Mouse (Mus musculus): ENCODE results near the gene Mtmr11. TPM values are rescaled to one million over a fixed set of nuclear protein-coding genes. Genes with fewer than 3 reads are reported as not detected.

The Mtmr11 gene
- total and polyA plus RNA-seq, 2 experiments from 2014 or later = 8.4 to 22.3 TPM

DNA sequence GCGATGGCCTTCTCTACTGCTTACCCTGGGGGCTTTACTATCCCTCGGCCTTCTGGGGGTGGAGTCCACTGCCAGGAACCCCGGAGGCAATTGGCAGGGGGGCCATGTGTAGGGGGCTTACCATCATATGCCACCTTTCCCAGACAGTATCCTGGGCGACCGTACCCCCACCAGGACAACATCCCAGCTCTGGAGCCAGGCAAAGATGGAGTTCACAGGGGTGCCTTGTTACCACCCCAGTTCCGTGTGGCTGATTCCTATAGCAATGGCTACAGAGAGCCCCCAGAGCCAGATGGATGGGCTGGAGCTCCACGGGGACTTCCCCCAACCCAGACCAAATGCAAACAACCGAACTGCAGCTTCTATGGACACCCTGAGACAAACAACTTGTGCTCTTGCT is 6.3 kb upstream of the Mtmr11 start:
- WGBS = 83% methylated on average over 8 of the region's 8 CpGs

DNA sequence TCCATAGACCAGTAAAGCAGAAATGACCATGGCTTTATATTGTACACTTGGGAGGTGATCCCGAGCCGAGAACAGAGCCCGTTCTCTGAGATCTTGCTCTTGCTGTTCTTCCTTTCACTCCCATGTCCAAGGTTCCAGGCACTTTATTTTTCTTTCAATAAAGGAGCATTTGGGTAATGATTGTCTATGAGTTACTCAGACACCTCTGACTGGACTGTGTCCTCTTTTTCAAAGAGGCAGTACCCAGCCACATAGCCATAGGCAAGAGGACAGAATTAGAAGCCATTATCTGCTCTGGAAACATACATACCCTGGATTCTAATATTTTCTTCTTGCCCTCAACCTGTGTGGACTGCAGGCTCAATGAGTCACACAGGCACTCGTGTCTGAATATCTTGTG is 2.0 kb upstream of the Mtmr11 start:
- Histone ChIP-seq H3K4me3 (ENCODE audit: low read depth, low read length) (no peak overlapping the region), H3K36me3 (ENCODE audit: insufficient read depth, low read length) (peaks cover 10% of the 10 kb centered on the region), H3K4me1 (ENCODE audit: insufficient read depth, low read length) (0 out of 2 replicates have a peak, but pooled peaks cover 3% of the 10 kb centered on the region), H3K27me3 (ENCODE audit: insufficient read depth, low read length) (no peaks in the 10 kb centered on the region), H3K9ac (replicated peaks; ENCODE audit: low read length, poor library complexity, severe bottlenecking) (0 out of 2 replicates have a peak overlapping the region, but pooled peaks have one; percentile 14), H3K9me3 (ENCODE audit: low read length) (no peaks in the 10 kb centered on the region), H3K4me2 (ENCODE audit: low read depth, low read length, poor library complexity, severe bottlenecking) (no peak overlapping the region), H3K27ac (ENCODE audit: low read depth, low read length) (0 out of 2 replicates have a peak overlapping the region, but pooled peaks have one; percentile 71)
- ATAC-seq (ENCODE audit: low FRiP score) (no peak), DNase-seq (ENCODE audit: low spot score) (no peak)
- 83% methylated on average over 4 of the region's 4 CpGs for WGBS
- TF ChIP-seq CTCF (IDR thresholded peaks at IDR 0.05) = no peak

More for the DNA sequence above, 6.3 kb upstream of the Mtmr11 start:
- Histone ChIP-seq H3K9ac (replicated peaks; ENCODE audit: low read length, poor library complexity, severe bottlenecking) (no peak overlapping the region), H3K4me1 (ENCODE audit: insufficient read depth, low read length) (0 out of 2 replicates have a peak, but pooled peaks cover under 1% of the 10 kb centered on the region), H3K27me3 (ENCODE audit: insufficient read depth, low read length) (no peaks in the 10 kb centered on the region), H3K9me3 (ENCODE audit: low read length) (no peaks in the 10 kb centered on the region), H3K4me2 (ENCODE audit: low read depth, low read length, poor library complexity, severe bottlenecking) (no peak overlapping the region), H3K4me3 (ENCODE audit: low read depth, low read length) (no peak overlapping the region), H3K27ac (ENCODE audit: low read depth, low read length) (no peak overlapping the region), H3K36me3 (ENCODE audit: insufficient read depth, low read length) (peaks cover 43% of the 10 kb centered on the region)
- DNase-seq (ENCODE audit: low spot score) = no peak
- ATAC-seq (ENCODE audit: low FRiP score) = no peak
- no peak for TF ChIP-seq CTCF (IDR thresholded peaks at IDR 0.05)

DNA sequence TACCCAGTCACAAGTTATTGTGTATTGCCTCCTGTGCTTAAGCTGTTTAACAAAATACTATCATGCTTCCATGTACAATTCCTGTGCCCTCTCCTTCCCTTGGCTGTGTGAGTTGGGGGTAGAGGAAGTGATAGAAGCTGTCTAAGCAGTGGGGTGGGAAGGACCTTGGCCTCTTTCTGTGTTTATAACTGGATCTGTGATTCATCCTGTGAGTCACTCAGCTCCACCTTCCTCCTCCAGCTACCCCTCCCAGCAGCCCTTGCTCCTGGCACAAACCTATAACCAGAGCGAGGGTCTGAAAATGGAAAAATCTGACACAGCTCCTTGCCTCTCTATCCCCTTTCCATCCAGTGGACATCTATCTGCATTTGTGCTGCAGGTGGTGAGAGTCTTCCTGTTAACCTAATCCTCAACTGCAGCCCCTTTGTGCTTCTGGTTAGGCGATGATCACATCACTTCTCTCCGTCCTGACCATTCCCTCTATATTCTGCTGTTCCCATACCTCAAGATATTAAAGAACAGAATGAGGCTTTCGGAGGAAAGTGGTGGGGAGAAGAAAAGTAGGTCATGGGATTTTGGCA is 1.5 kb upstream of the Mtmr11 start:
- Histone ChIP-seq H3K4me1 (ENCODE audit: insufficient read depth, low read length) (0 out of 2 replicates have a peak, but pooled peaks cover 3% of the 10 kb centered on the region), H3K9ac (replicated peaks; ENCODE audit: low read length, poor library complexity, severe bottlenecking) (peak overlapping the region; percentile 67; the same call in 1 of the 2 replicates), H3K4me3 (ENCODE audit: low read depth, low read length) (no peak overlapping the region), H3K4me2 (ENCODE audit: low read depth, low read length, poor library complexity, severe bottlenecking) (peak overlapping the region; percentile 85), H3K27me3 (ENCODE audit: insufficient read depth, low read length) (no peaks in the 10 kb centered on the region), H3K9me3 (ENCODE audit: low read length) (no peaks in the 10 kb centered on the region), H3K27ac (ENCODE audit: low read depth, low read length) (peak overlapping the region; percentile 71), H3K36me3 (ENCODE audit: insufficient read depth, low read length) (peaks cover 6% of the 10 kb centered on the region)
- 53% methylated on average over 4 of the region's 4 CpGs for WGBS
- no peak for TF ChIP-seq CTCF (IDR thresholded peaks at IDR 0.05)
- peak; percentile 17 for DNase-seq (ENCODE audit: low spot score)
- 0 out of 2 replicates have a peak, but pooled peaks have one; percentile 6 for ATAC-seq (ENCODE audit: low FRiP score)

DNA sequence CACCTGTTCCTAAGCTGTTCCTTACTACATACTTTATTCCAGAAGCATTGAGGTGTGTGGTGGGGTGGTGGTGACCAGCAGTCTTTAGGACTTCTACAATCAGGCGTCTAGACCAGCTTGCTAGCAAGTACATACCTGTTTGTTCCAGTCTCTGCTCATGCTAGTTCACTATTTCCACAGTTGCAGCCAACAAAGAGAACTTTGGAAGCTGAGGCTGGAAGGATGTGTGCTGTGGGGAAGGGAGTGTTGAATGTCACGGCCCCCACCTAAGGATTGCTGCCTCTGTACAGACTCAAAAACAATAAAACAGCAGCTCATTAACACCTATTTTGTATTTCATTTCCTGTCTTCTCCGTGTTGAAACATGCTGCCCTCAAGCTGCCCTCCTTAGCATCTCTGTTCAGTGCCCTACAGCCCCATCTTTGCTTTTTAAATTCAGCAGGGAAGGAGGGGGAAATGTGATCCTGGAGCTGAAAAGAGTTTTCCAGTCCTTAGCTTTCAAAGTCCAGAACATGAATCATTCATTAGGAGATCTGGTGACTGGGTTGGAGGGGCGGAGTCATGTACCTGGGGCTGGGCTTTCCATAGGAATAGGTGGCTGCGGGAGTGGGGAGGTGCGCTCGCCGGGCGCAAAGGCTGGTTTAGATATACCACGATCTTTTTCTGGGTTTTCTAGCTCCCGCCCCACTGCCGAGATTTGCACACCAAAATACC is 844 bp upstream of the Mtmr11 start:
- Histone ChIP-seq H3K9ac (replicated peaks; ENCODE audit: low read length, poor library complexity, severe bottlenecking) (peak overlapping the region; percentile 67), H3K9me3 (ENCODE audit: low read length) (no peaks in the 10 kb centered on the region), H3K4me1 (ENCODE audit: insufficient read depth, low read length) (0 out of 2 replicates have a peak, but pooled peaks cover 3% of the 10 kb centered on the region), H3K4me3 (ENCODE audit: low read depth, low read length) (peak overlapping the region; percentile 46), H3K27me3 (ENCODE audit: insufficient read depth, low read length) (no peaks in the 10 kb centered on the region), H3K27ac (ENCODE audit: low read depth, low read length) (peak overlapping the region; percentile 71), H3K36me3 (ENCODE audit: insufficient read depth, low read length) (no peaks in the 10 kb centered on the region; the same call in 1 of the 2 replicates), H3K4me2 (ENCODE audit: low read depth, low read length, poor library complexity, severe bottlenecking) (peak overlapping the region; percentile 85)
- peak; percentile 76 for ATAC-seq (ENCODE audit: low FRiP score)
- no peak for TF ChIP-seq CTCF (IDR thresholded peaks at IDR 0.05)
- 2% methylated on average over 12 of the region's 12 CpGs for WGBS
- peak; percentile 74 for DNase-seq (ENCODE audit: low spot score)

DNA sequence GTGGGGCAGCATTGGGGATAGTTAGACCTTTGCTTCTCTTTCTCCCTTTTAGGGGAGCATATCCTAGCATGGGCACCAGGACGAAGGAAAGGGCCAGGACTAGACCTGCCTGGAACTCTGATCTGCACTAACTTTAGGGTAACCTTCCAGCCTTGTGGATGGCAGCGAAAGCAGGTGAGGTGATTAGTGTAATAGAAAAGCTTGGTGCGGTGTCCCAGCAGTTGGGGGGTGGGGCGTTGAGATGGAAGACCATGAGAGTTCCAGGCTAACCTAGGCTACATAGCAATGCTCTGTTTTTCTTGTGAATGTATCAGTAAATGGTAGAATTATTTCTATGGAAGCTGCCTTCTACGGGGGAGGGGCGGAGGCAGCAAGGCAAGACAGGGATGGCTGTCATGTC is 1.2 kb downstream of the Mtmr11 start:
- no peak for ATAC-seq (ENCODE audit: low FRiP score)
- TF ChIP-seq CTCF (IDR thresholded peaks at IDR 0.05) = no peak
- Histone ChIP-seq H3K36me3 (ENCODE audit: insufficient read depth, low read length) (peaks cover under 1% of the 10 kb centered on the region; the same call in 1 of the 2 replicates), H3K9ac (replicated peaks; ENCODE audit: low read length, poor library complexity, severe bottlenecking) (0 out of 2 replicates have a peak overlapping the region, but pooled peaks have one; percentile 67), H3K4me2 (ENCODE audit: low read depth, low read length, poor library complexity, severe bottlenecking) (peak overlapping the region; percentile 85), H3K4me1 (ENCODE audit: insufficient read depth, low read length) (0 out of 2 replicates have a peak, but pooled peaks cover 3% of the 10 kb centered on the region), H3K4me3 (ENCODE audit: low read depth, low read length) (no peak overlapping the region; the same call in 1 of the 2 replicates), H3K27ac (ENCODE audit: low read depth, low read length) (no peak overlapping the region), H3K27me3 (ENCODE audit: insufficient read depth, low read length) (no peaks in the 10 kb centered on the region), H3K9me3 (ENCODE audit: low read length) (no peaks in the 10 kb centered on the region)
- WGBS = 90% methylated on average over 6 of the region's 6 CpGs
- no peak for DNase-seq (ENCODE audit: low spot score)
